Mouse (Mus musculus) bone marrow macrophage, adult 2 months (primary cell): ENCODE measurements around the gene Meis1.

Source experiments
- CTCF ChIP-seq: IDR thresholded peaks from 2 replicates; pipeline ENCODE4 v1.5.1; 2012; ENCODE audit warnings: low read depth, mild to moderate bottlenecking, low read length, moderate library complexity
- POLR2A ChIP-seq: IDR thresholded peaks from 2 replicates; pipeline ENCODE4 v1.6.1; 2012; ENCODE audit warnings: mild to moderate bottlenecking, low read depth, low read length, borderline replicate concordance

DNA sequence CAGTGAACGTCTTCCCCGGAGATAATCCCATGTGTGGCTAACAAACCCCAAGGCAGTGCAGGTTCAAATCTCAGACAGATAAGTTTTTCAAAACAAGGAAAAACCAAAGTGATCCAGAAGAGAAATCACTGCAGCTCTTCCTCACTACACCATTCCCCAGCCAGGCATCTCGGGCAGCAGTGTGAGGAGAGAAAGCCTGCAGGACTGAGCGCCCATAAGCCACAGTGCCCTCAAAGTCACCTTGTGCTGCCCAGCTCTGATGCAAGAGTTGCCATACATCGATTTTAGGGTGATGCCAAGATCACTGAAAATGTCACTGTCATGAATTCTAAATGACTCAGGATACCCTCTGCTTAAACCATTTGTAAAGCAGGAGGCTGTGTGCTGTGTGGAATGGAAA is 15.7 kb downstream of the Meis1 start:
- TF ChIP-seq CTCF: no peak
- no peak for TF ChIP-seq POLR2A
